Mouse (Mus musculus): ENCODE measurements around the gene Vmn1r223. TPM values are rescaled to one million over a fixed set of nuclear protein-coding genes. Genes with fewer than 3 reads are reported as not detected.

Vmn1r223 gene
- total RNA-seq, 2 experiments from 2014 or later = not detected

DNA sequence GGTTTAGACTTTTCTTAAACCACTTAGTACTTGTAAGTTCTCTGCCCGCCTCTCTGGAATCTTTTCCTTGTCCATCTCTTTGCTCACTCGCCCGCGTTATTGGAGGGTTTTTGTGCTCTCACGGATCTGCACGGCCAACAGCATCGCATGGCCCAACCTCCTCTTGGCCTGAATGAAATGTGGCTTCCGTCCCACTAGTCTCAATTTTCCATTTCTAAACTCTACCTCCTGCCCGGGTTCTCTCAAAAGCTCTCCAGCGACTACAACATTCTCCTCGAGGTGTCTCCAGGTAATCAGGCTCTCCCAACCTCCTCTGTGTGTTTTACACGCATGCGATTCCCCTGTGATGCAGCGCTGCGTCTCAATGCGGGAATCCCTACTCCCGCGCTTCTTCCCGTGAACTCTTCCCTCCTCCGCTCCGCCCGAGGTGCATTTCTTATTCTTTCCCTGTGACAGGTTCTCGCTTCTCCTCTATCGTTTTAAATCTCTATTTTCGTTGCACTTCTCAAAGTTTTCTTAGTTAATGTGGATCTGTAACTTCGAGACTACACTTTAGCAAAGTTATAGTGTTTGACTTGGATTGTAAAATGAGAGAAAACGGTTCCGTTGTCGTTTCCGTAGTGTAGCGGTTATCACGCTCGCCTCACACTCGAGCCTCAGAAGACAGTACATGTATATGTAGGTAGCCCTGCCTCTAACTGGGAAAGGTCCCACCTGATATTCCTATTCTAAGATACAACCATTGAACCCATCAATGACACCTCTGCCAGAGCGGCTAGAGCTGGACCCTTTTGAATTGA, 39.2 kb downstream of the Vmn1r223 start:
- DNase-seq (ENCODE audit: low spot score in 2 of 2) = no peak
- TF ChIP-seq CTCF (conservative IDR thresholded peaks at IDR 0.05) = no peak
- H3K4me3 ChIP-seq = peak overlapping the region; percentile 55
- no peak overlapping the region for H3K27ac ChIP-seq

DNA sequence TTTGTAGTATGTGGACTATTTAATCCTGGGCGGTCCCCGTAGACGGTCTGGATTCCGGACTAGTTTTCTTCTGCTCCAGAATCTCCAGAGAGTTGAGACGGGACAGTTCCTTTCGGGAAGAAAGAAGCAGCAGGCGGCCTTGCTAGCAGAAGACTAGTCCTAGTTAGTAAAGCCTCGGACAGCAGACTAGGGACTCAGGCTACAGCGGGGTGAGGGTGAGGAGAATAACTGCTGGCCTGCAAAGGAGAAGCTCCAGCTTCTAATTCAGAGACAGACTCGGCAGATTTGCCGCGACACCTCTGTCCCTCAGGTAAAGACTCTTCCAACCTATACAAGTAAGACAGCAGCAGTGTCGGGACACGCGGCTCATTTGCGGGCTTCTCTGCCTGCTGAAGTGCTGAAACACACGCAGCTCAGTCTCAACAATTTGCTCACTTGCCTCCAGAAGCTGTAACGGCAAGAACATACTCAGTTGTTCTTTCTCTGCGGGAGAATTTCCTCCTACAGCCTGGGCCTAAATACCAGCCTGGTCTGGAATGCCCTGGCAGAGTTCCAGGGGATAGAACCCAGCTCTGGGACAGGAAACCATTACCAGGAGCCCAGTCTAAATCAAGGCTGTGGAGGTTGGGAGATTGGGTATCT, 39.9 kb downstream of the Vmn1r223 start:
- TF ChIP-seq CTCF (conservative IDR thresholded peaks at IDR 0.05) = no peak
- DNase-seq (ENCODE audit: low spot score in 2 of 2) = no peak
- Histone ChIP-seq H3K4me3 (peak overlapping the region; percentile 55), H3K27ac (no peak overlapping the region)

- DNase-seq (ENCODE audit: low spot score in 2 of 2) = no peak
- TF ChIP-seq CTCF (conservative IDR thresholded peaks at IDR 0.05) = peak; percentile 61
- Histone ChIP-seq H3K4me3 (no peak overlapping the region), H3K27ac (no peak overlapping the region)
These were observed 50.8 kb downstream of the Vmn1r223 start for GRCm38 (mm10) chr13:23297737-23298136.

GRCm38 (mm10) chr13:23298445-23299232, 51.7 kb downstream of the Vmn1r223 start:
- no peak for TF ChIP-seq CTCF (conservative IDR thresholded peaks at IDR 0.05)
- H3K27ac ChIP-seq = no peak overlapping the region
- peak overlapping the region; percentile 55 for H3K4me3 ChIP-seq
- peak in 1 of 2 experiments; percentile 27 for DNase-seq (ENCODE audit: low spot score in 2 of 2)

DNA sequence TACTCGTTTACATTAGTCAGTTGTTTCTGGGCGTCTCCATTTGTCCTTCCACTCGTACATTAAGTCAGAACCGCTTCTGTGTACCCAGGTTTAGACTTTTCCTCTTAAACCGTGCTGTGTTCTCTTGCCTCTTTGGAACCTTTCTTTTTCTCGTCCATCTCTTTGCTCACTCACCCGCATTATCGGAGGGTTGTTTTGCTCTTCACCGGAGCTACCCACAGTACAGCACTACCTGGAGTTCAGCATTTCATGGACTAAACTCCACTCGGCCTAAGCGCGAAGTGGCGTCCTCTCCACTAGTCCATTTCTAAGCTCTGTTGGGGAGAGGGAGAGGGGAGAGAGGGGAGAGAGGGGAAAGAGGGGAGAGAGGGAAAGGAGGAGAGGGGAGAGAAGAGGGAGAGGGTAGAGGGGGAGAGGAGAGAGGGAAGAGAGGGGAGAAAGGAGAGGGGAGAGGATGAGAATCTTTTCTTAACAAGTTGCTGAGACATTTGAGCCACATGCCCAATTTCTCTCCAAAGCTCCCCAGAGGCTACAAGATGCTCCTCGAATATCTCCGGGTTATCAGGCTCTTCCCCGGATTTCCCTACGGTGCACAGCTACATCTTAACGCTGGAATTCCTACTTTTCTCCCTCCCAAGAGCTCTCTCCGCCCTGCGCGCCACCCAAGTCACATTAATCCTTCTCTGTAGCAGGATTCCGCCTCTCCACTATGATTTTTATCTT, 52.5 kb downstream of the Vmn1r223 start:
- DNase-seq (ENCODE audit: low spot score in 2 of 2) = no peak
- Histone ChIP-seq H3K27ac (no peak overlapping the region), H3K4me3 (peak overlapping the region; percentile 55)
- no peak for TF ChIP-seq CTCF (conservative IDR thresholded peaks at IDR 0.05)

DNA sequence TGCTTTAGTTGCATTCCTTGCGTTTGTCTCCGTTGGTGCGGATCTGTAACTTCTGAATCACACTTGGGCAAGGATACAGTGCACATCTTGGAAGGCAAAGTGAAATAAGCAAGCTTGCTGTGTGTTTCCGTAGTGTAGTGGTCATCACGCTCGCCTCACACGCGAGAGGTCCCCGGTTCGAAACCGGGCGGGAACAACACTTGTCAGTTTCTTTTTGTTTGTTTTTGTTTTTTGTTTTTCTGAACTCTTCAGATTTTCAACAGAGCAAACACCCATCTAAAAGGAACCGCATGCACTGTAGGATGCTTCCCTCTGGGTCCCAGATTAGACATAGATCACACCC, 53.0 kb downstream of the Vmn1r223 start:
- peak; percentile 60 to 71 for DNase-seq (ENCODE audit: low spot score in 2 of 2)
- no peak for TF ChIP-seq CTCF (conservative IDR thresholded peaks at IDR 0.05)
- H3K27ac ChIP-seq = no peak overlapping the region
- H3K4me3 ChIP-seq = peak overlapping the region; percentile 55

Other genes starting within 250 kb of the Vmn1r223 start
- not detected for gene Vmn1r213, start 239.5 kb upstream of the Vmn1r223 start, total RNA-seq (2021)
- gene Vmn1r214, start 216.7 kb upstream of the Vmn1r223 start, total RNA-seq (2021) = not detected
- gene Vmn1r215, start 179.1 kb upstream of the Vmn1r223 start, total RNA-seq (2021) = not detected
- gene Vmn1r217, start 128.9 kb upstream of the Vmn1r223 start, total RNA-seq (2021) = not detected
- not detected for gene Vmn1r218, start 114.0 kb upstream of the Vmn1r223 start, total RNA-seq (2021)
- gene Vmn1r219, start 87.8 kb upstream of the Vmn1r223 start, total RNA-seq (2021) = not detected
- gene Vmn1r220, start 59.2 kb upstream of the Vmn1r223 start, total RNA-seq (2021) = not detected
- gene Vmn1r221, start 33.0 kb upstream of the Vmn1r223 start, total RNA-seq (2021) = not detected
- not detected for gene Vmn1r222, start 11.2 kb upstream of the Vmn1r223 start, total RNA-seq (2021)
- gene Zfp322a, start 122.1 kb downstream of the Vmn1r223 start, total RNA-seq (2021) = 10 to 100 TPM; 28.7 to 33.6 TPM
- gene Abt1, start 176.7 kb downstream of the Vmn1r223 start, total RNA-seq (2021) = 1 to 10 TPM; 7.8 to 9.7 TPM
- not detected for gene Btn1a1, start 218.8 kb downstream of the Vmn1r223 start, total RNA-seq (2021)
- under 1 TPM; 0.49 to 0.52 TPM for gene Btn2a2, start 241.7 kb downstream of the Vmn1r223 start, total RNA-seq (2021)